Mouse (Mus musculus) limb, embryonic 12.5 days (tissue): ENCODE results near the gene Bola3. TPM values are rescaled to one million over a fixed set of nuclear protein-coding genes. Genes with fewer than 3 reads are reported as not detected.
"Not testable (repeated sequence)": the region's sequence is repeated elsewhere in the genome, so short reads cannot be mapped to it uniquely, and the experiment has no call there.

Experiments
- ATAC-seq: fragments of 200-750 bp; cut with Nextera tagmentation; 2 replicates; pipeline ENCODE4 v1.8.0; 2017; ENCODE audit warnings: low read depth, moderate TSS enrichment; ENCODE audit not compliant: insufficient number of reproducible peaks, insufficient read depth, low FRiP score, low TSS enrichment
- H3K27ac ChIP-seq: fragments of 300-500 bp; sonication (generic); 2 replicates; pipeline ENCODE4 v1.5.1; 2016; ENCODE audit warnings: mild to moderate bottlenecking, moderate library complexity
- H3K27me3 ChIP-seq: fragments of 300-500 bp; sonication (generic); 2 replicates; pipeline ENCODE4 v1.6.1; 2016; ENCODE audit warnings: mild to moderate bottlenecking, moderate library complexity
- H3K36me3 ChIP-seq: fragments of 300-500 bp; sonication (generic); 2 replicates; pipeline ENCODE4 v1.6.1; 2016; ENCODE audit warnings: mild to moderate bottlenecking, moderate library complexity
- H3K4me1 ChIP-seq: fragments of 300-500 bp; sonication (generic); replicated peaks from 2 replicates; pipeline ENCODE4 v1.6.1; 2016
- H3K4me2 ChIP-seq: fragments of 300-500 bp; sonication (generic); 2 replicates; pipeline ENCODE4 v1.6.1; 2016; ENCODE audit warnings: mild to moderate bottlenecking, moderate library complexity
- H3K4me3 ChIP-seq: fragments of 300-500 bp; sonication (generic); replicated peaks from 2 replicates; pipeline ENCODE4 v1.5.1; 2016; ENCODE audit warnings: mild to moderate bottlenecking
- H3K9ac ChIP-seq: fragments of 300-500 bp; sonication (generic); replicated peaks from 2 replicates; pipeline ENCODE4 v1.6.1; 2016; ENCODE audit warnings: mild to moderate bottlenecking, moderate library complexity
- H3K9me3 ChIP-seq: fragments of 300-500 bp; sonication (generic); 2 replicates; pipeline ENCODE4 v1.6.1; 2016; ENCODE audit warnings: mild to moderate bottlenecking, moderate library complexity
- WGBS: fragments of 180-500 bp; shearing (Covaris S2); methylation state at CpG from one replicate; pipeline ENCODE4 v1.1.7; 2016; 5-methylcytosine and 5-hydroxymethylcytosine counted together
- polyA plus RNA-seq: library from polyadenylated mRNA; unstranded; fragments of >200 nt; fragmentation: Nextera tagmentation; extraction: Ambion mirVana; gene quantifications from 2 replicates; pipeline ENCODE4 v1.2.1, GENCODE M21; 2016

Gene Bola3
- polyA plus RNA-seq, 1 experiment from 2014 or later, result 140 TPM

- no peaks in the 10 kb centered on the region for H3K9me3 ChIP-seq
- ATAC-seq, result no peak
- 44% methylated on average over 1 of the region's 1 CpGs for WGBS
These were observed 27.0 kb upstream of the Bola3 start for GRCm38 (mm10) chr6:83321927-83322326.

GRCm38 (mm10) chr6:83322794-83323193, 26.2 kb upstream of the Bola3 start:
- 62% methylated on average over 2 of the region's 2 CpGs for WGBS
- peaks cover 15% of the 10 kb centered on the region for H3K4me1 ChIP-seq

More at GRCm38 (mm10) chr6:83321927-83322326, 27.0 kb upstream of the Bola3 start:
- Histone ChIP-seq H3K4me2 (no peak overlapping the region), H3K9ac (no peak overlapping the region), H3K27ac (no peak overlapping the region), H3K27me3 (no peaks in the 10 kb centered on the region; the same call in 1 of the 2 replicates), H3K36me3 (no peaks in the 10 kb centered on the region), H3K4me3 (no peak overlapping the region), H3K4me1 (peaks cover 10% of the 10 kb centered on the region)

GRCm38 (mm10) chr6:83323652-83324419, 25.1 kb upstream of the Bola3 start:
- no peak overlapping the region for H3K9ac ChIP-seq

More at GRCm38 (mm10) chr6:83322794-83323193, 26.2 kb upstream of the Bola3 start:
- Histone ChIP-seq H3K27ac (no peak overlapping the region), H3K27me3 (no peaks in the 10 kb centered on the region; the same call in 1 of the 2 replicates), H3K9me3 (no peaks in the 10 kb centered on the region), H3K36me3 (no peaks in the 10 kb centered on the region), H3K4me3 (no peak overlapping the region), H3K4me2 (no peak overlapping the region), H3K9ac (no peak overlapping the region)
- no peak for ATAC-seq

GRCm38 (mm10) chr6:83325525-83326393, 23.2 kb upstream of the Bola3 start, which contains the start of the genes Mthfd2 and Mob1a:
TSS of gene Mthfd2 (minus strand) at chr6:83325908.
TSS of gene Mob1a (plus strand) at chr6:83326016.
- WGBS, result under 1% methylated on average over 64 of the region's 65 CpGs
- Histone ChIP-seq H3K27me3 (no peaks in the 10 kb centered on the region; the same call in 1 of the 2 replicates), H3K36me3 (peaks cover 11% of the 10 kb centered on the region), H3K9me3 (no peaks in the 10 kb centered on the region), H3K9ac (peak within 1 kb of the TSS; percentile 94), H3K27ac (peak within 1 kb of the TSS; percentile 95), H3K4me3 (peak within 1 kb of the TSS; percentile 92), H3K4me2 (peak within 1 kb of the TSS; percentile 63), H3K4me1 (peaks cover 15% of the 10 kb centered on the region)
- peak; percentile 97 for ATAC-seq

More at GRCm38 (mm10) chr6:83323652-83324419, 25.1 kb upstream of the Bola3 start:
- Histone ChIP-seq H3K4me1 (peaks cover 15% of the 10 kb centered on the region), H3K27ac (no peak overlapping the region), H3K4me3 (no peak overlapping the region), H3K36me3 (no peaks in the 10 kb centered on the region; the same call in 1 of the 2 replicates), H3K4me2 (no peak overlapping the region), H3K9me3 (no peaks in the 10 kb centered on the region), H3K27me3 (no peaks in the 10 kb centered on the region; the same call in 1 of the 2 replicates)
- ATAC-seq, result no peak
- WGBS, result 66% methylated on average over 8 of the region's 8 CpGs

GRCm38 (mm10) chr6:83326394-83326736, 22.6 kb upstream of the Bola3 start:
- H3K36me3 ChIP-seq, result peaks cover 18% of the 10 kb centered on the region
- no peaks in the 10 kb centered on the region; the same call in 1 of the 2 replicates for H3K27me3 ChIP-seq
- peak overlapping the region; percentile 63 for H3K4me2 ChIP-seq
- ATAC-seq, result peak; percentile 29; the same call in 1 of the 2 replicates
- 8% methylated on average over 6 of the region's 6 CpGs for WGBS
- peaks cover 15% of the 10 kb centered on the region for H3K4me1 ChIP-seq
- peak overlapping the region; percentile 94 for H3K9ac ChIP-seq
- H3K27ac ChIP-seq, result peak overlapping the region; percentile 95
- peak overlapping the region; percentile 92 for H3K4me3 ChIP-seq
- H3K9me3 ChIP-seq, result no peaks in the 10 kb centered on the region

- Histone ChIP-seq H3K27ac (no peak overlapping the region), H3K36me3 (peaks cover 21% of the 10 kb centered on the region), H3K4me3 (peak overlapping the region; percentile 92), H3K4me2 (peak overlapping the region; percentile 63), H3K27me3 (no peaks in the 10 kb centered on the region), H3K9ac (peak overlapping the region; percentile 5; the same call in 1 of the 2 replicates), H3K4me1 (peaks cover 15% of the 10 kb centered on the region), H3K9me3 (no peaks in the 10 kb centered on the region)
- 65% methylated on average over 6 of the region's 6 CpGs for WGBS
- no peak for ATAC-seq
These were observed 22.2 kb upstream of the Bola3 start for GRCm38 (mm10) chr6:83326761-83327160.

GRCm38 (mm10) chr6:83327591-83328190, 21.3 kb upstream of the Bola3 start:
- Histone ChIP-seq H3K36me3 (peaks cover 30% of the 10 kb centered on the region), H3K9me3 (no peaks in the 10 kb centered on the region), H3K27me3 (no peaks in the 10 kb centered on the region), H3K4me1 (peaks cover 15% of the 10 kb centered on the region), H3K4me2 (no peak overlapping the region), H3K9ac (no peak overlapping the region), H3K27ac (no peak overlapping the region), H3K4me3 (no peak overlapping the region)
- WGBS, result 89% methylated on average over 3 of the region's 3 CpGs
- no peak for ATAC-seq

- Histone ChIP-seq H3K4me2 (no peak overlapping the region), H3K4me3 (no peak overlapping the region), H3K27ac (no peak overlapping the region), H3K4me1 (no peaks in the 10 kb centered on the region), H3K27me3 (no peaks in the 10 kb centered on the region), H3K9ac (no peak overlapping the region), H3K36me3 (peaks cover 66% of the 10 kb centered on the region), H3K9me3 (no peaks in the 10 kb centered on the region)
- 89% methylated on average over 3 of the region's 3 CpGs for WGBS
- no peak for ATAC-seq
These were observed 7.6 kb upstream of the Bola3 start for GRCm38 (mm10) chr6:83341387-83341786.

- no peaks in the 10 kb centered on the region for H3K4me1 ChIP-seq
- no peak overlapping the region for H3K4me2 ChIP-seq
- 86% methylated on average over 2 of the region's 2 CpGs for WGBS
- no peaks in the 10 kb centered on the region for H3K27me3 ChIP-seq
- H3K4me3 ChIP-seq, result no peak overlapping the region
- no peak overlapping the region for H3K27ac ChIP-seq
- peaks cover 60% of the 10 kb centered on the region for H3K36me3 ChIP-seq
- H3K9me3 ChIP-seq, result no peaks in the 10 kb centered on the region
- no peak for ATAC-seq
- no peak overlapping the region for H3K9ac ChIP-seq
These were observed 6.0 kb upstream of the Bola3 start for GRCm38 (mm10) chr6:83342957-83343356.

GRCm38 (mm10) chr6:83345285-83345684, 3.7 kb upstream of the Bola3 start:
- not testable (repeated sequence) for ATAC-seq, H3K27ac ChIP-seq, H3K27me3 ChIP-seq, H3K4me3 ChIP-seq, H3K9ac ChIP-seq, H3K4me2 ChIP-seq, H3K9me3 ChIP-seq
- WGBS, result 94% methylated on average over 8 of the region's 8 CpGs
- peaks cover 38% of the 10 kb centered on the region for H3K36me3 ChIP-seq
- H3K4me1 ChIP-seq, result peaks cover 12% of the 10 kb centered on the region

GRCm38 (mm10) chr6:83347916-83348315, 1.0 kb upstream of the Bola3 start:
- H3K27me3 ChIP-seq, result no peaks in the 10 kb centered on the region
- H3K27ac ChIP-seq, result no peak overlapping the region
- ATAC-seq, result no peak
- WGBS, result 77% methylated on average over 3 of the region's 3 CpGs
- no peak overlapping the region for H3K4me3 ChIP-seq
- H3K9me3 ChIP-seq, result no peaks in the 10 kb centered on the region
- H3K4me2 ChIP-seq, result no peak overlapping the region
- H3K9ac ChIP-seq, result no peak overlapping the region
- peaks cover 20% of the 10 kb centered on the region for H3K36me3 ChIP-seq
- peaks cover 14% of the 10 kb centered on the region for H3K4me1 ChIP-seq
